Mouse (Mus musculus) gonadal fat pad, adult 2 months (tissue): ENCODE measurements around the gene Ociad1. TPM values are rescaled to one million over a fixed set of nuclear protein-coding genes. Genes with fewer than 3 reads are reported as not detected.
A peak's percentile ranks its signal among the peaks of the same experiment; 100 is the strongest.

Experiments
- DNase-seq: peaks from one replicate; pipeline ENCODE4 v3.0.0-alpha.2; 2012; ENCODE audit warnings: low read depth
- polyA plus RNA-seq: library from polyadenylated mRNA; depleted of rRNA; stranded (reverse); fragments of >200 nt; gene quantifications from 2 replicates; pipeline ENCODE4 v1.2.3, GENCODE M21; 2012; rRNA removed

The Ociad1 gene
- polyA plus RNA-seq, result 71.8 and 77.9 TPM in 2 replicates

- DNase-seq, result peak; percentile 47
Observed at GRCm38 (mm10) chr5:73292502-73293457, at the start of gene Ociad1. TSS of gene Ociad1 (plus strand) at chr5:73292784.

GRCm38 (mm10) chr5:73244403-73244802, 48.2 kb upstream of the Ociad1 start:
- no peak for DNase-seq

- DNase-seq, result no peak
Observed at GRCm38 (mm10) chr5:73246414-73246813, 46.2 kb upstream of the Ociad1 start.

GRCm38 (mm10) chr5:73248211-73248610, 44.4 kb upstream of the Ociad1 start:
- DNase-seq, result no peak

- DNase-seq, result no peak
Observed at GRCm38 (mm10) chr5:73249341-73249740, 43.2 kb upstream of the Ociad1 start.

GRCm38 (mm10) chr5:73252739-73253138, 39.8 kb upstream of the Ociad1 start:
- DNase-seq, result no peak

DNA sequence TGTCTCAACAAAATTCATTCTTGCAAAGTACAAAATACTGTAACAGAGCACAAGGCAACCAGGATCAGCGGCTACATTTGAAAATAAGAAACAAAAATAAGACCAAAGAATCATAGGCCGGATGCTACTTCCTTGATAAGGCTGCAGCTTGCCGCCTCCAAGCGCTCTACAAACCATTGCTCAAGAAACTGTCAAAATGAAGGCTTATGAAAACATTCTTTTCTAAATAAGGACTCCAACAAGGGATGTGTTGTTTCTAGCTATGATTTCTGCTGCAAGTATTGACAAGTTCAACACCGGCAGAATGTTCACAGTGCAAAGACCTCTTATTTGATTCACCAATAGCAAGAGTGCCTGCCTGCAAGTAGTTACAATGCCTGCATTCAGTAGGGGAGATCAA, 37.9 kb upstream of the Ociad1 start:
- peak; percentile 51 for DNase-seq

- DNase-seq, result no peak
Observed at GRCm38 (mm10) chr5:73255321-73256251, 37.0 kb upstream of the Ociad1 start.

DNA sequence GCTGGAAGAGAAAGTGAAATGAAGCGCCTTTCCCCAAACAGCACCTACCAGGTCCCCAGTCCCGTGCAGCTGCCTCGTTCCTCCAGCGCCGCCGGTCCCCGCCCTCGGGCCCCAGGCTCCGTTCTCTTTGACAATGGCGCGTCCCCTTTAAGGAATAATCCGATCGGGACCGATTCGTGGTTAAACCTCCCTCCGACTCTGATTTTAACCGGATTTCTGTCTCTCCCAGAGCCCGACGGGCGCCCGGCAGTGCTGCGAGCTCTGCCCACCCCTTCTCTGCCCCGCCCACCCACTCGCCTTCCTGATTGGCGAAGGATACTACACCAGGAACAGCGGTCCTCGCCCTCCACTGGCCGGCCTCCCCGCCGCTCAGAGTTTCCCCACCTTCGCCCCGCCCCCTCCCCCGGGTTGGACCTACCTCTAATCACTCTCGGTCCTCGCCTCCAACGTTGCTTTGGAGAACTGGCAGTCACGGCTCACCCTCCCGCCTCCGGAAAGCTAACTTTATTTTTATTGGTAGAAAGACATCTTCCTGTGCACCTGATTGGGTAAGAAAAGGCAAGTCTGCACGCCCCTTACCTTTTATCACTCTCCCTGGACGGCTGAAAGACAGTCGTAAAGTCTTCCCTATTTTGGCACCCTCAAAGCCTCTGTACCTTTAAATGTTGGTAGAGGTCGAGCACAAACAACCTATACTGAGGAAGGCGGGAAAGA, 36.1 kb upstream of the Ociad1 start, which contains the start of gene Fryl:
Gene Fryl (minus strand): TSS at position 268 of the 714 bp plus-strand sequence.
- peak; percentile 91 for DNase-seq

DNA sequence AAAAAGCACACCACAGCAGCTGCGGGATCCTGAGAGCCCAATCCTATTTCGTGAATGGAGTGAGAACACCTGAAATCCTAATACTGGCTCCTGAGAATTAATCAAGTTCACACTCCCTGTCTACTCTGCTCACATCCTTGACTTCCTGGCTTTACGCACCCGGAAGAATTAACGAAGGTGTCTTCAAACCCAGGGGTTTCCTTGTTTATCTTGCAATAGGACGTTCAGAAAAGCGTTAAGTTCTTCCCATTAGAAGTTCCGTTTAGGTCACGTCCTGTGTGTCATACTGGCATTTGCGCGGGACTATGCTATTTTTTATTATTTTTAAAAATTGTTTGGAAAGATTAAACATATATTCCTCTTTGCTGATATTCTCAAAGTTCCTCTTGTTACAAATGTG, 35.5 kb upstream of the Ociad1 start:
- no peak for DNase-seq

DNA sequence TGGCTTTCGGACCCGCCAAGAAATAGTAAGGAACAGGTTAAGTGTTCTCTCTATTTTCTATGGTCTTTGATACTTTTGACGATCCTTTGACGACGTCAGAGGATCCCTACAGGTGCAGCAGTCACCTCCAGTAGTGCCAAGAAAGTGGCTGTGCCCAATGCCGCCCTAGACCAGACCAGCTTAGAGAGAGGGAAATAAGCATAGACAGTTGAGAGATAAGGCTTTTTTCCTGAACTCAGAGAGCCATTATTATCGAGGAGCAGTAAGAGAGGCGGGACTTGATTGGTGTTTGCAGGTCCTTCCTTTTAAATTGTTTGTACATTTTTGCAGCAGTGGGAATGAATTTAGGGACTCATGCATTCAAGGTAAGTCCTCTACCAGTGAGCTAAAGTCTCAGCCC, 34.9 kb upstream of the Ociad1 start:
- DNase-seq, result no peak

GRCm38 (mm10) chr5:73264122-73264521, 28.5 kb upstream of the Ociad1 start:
- DNase-seq, result no peak

DNA sequence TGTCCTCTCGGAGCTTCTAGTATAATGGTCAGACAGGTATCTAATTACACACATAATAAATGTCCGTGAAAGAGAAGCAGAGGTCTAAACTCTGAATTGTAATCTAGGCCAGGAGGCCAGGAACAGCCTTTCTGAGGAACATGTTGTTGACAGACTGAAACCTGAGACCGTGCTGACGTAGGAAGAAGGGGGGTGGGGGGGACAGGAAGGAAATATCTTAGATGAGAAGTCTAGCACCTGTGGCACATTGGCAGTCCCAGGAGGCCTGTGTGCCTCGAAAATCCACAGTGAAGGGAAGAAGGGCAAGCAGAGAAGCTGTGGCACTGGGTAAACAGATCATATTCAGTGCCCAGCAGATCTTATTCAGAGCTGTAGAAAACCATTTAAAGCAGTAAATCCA, 27.1 kb upstream of the Ociad1 start:
- DNase-seq, result no peak

DNA sequence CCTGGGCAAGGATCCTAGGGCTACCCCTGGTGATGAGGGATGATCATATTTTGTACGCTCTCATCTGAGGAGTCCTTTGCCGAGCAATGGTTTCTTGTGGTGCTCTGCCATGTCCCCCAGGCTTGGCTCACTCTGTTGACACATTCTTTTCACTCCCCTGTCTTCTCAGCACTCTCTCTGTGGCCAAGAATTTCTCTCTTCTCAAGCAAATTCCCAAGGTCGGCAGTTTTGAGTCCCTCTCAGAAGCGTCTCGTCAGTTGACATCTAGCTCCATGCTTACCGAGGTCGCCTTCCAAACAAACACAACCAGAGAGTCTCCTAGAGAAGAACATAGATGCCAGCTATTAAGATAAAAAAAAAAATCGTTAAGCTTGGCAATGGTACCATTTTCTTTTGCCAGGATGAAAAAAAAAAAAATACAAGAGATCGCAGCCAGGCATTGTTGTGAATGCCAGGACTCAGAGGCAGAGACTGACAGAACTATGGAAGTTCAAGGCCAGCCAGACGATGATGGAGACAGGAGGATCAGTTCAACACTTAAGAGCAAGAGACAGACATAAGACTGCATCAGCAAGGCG, 23.9 kb upstream of the Ociad1 start:
- DNase-seq, result no peak

DNA sequence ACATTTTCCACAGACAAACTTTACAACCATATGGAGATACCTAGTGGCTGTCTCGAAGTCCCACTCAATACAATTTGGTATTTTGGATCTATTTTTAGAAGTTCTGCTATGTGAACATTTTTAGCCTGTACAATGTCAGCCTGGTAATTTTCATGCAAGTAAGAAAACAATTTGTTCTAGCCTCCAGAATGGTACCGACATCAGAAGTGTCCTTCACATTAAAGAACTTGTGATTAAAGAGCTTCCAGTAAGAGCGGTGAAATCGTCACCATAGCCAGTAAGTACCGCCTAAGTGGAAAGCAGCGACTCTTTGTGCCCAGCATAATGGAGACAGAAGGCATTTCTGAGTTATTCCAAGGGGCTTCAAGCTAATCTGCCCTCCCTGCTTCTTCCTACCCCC, 22.0 kb upstream of the Ociad1 start:
- no peak for DNase-seq

- DNase-seq, result no peak
Observed at GRCm38 (mm10) chr5:73273171-73273570, 19.4 kb upstream of the Ociad1 start.

GRCm38 (mm10) chr5:73274941-73275340, 17.6 kb upstream of the Ociad1 start:
- DNase-seq, result no peak

DNA sequence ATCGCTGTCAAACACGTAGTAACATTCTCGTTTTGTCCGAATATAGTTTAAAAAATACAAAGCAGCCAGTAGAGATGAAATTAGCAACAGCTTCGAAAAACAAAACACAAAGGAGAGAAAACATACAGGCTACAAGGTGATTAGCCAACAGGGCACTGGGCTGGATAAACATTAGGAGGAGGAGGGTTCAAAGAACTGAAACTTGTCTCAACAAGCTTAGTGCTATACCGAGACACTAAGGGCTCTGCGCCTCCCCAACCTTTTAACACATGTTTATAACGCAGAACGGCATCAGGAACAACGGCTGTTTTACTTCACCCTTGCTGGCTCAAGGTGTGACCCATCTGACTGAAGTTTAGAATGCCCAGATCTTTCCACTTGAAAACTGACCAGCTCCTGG, 13.4 kb upstream of the Ociad1 start:
- no peak for DNase-seq

- DNase-seq, result no peak
Observed at GRCm38 (mm10) chr5:73279732-73280566, 12.6 kb upstream of the Ociad1 start.

- no peak for DNase-seq
Observed at GRCm38 (mm10) chr5:73280567-73280850, 12.1 kb upstream of the Ociad1 start.

- DNase-seq, result no peak
Observed at GRCm38 (mm10) chr5:73284046-73284445, 8.5 kb upstream of the Ociad1 start.
